Mouse (Mus musculus) embryo, embryonic 9.5 days (tissue): Measurements from ENCODE around the gene Anxa6.

ENCODE experiments used
- DNase-seq: peaks from one replicate; pipeline ENCODE4 v3.0.0-alpha.2; 2017; ENCODE audit errors: extremely low spot score

The Anxa6 gene

GRCm38 (mm10) chr11:54998284-54998683, 35.0 kb downstream of the Anxa6 start:
- peak; percentile 64 for DNase-seq

GRCm38 (mm10) chr11:54996176-54996575, 37.1 kb downstream of the Anxa6 start:
- DNase-seq, result no peak

GRCm38 (mm10) chr11:54989920-54990319, 43.3 kb downstream of the Anxa6 start:
- DNase-seq, result no peak

- DNase-seq, result no peak
Measured at GRCm38 (mm10) chr11:54988754-54989349, 44.4 kb downstream of the Anxa6 start.

- no peak for DNase-seq
Measured at GRCm38 (mm10) chr11:54987974-54988373, 45.3 kb downstream of the Anxa6 start.

- no peak for DNase-seq
Measured at GRCm38 (mm10) chr11:54985086-54985485, 48.2 kb downstream of the Anxa6 start.

GRCm38 (mm10) chr11:54984581-54984980, 48.7 kb downstream of the Anxa6 start:
- no peak for DNase-seq

- DNase-seq, result peak; percentile 78
Measured at GRCm38 (mm10) chr11:54984085-54984484, 49.2 kb downstream of the Anxa6 start.

GRCm38 (mm10) chr11:54982520-54982919, 50.7 kb downstream of the Anxa6 start:
- no peak for DNase-seq

GRCm38 (mm10) chr11:54981630-54982029, 51.6 kb downstream of the Anxa6 start:
- DNase-seq, result no peak

- no peak for DNase-seq
Measured at GRCm38 (mm10) chr11:54977385-54977937, 55.8 kb downstream of the Anxa6 start.

- DNase-seq, result no peak
Measured at GRCm38 (mm10) chr11:54976351-54976750, 56.9 kb downstream of the Anxa6 start.

- no peak for DNase-seq
Measured at GRCm38 (mm10) chr11:54975756-54976155, 57.5 kb downstream of the Anxa6 start.

GRCm38 (mm10) chr11:54975340-54975739, 57.9 kb downstream of the Anxa6 start:
- DNase-seq, result no peak

- no peak for DNase-seq
Measured at GRCm38 (mm10) chr11:54974639-54975038, 58.6 kb downstream of the Anxa6 start.

- DNase-seq, result peak; percentile 37
Measured at GRCm38 (mm10) chr11:54973481-54974212, 59.6 kb downstream of the Anxa6 start.

GRCm38 (mm10) chr11:54972789-54973188, 60.5 kb downstream of the Anxa6 start:
- DNase-seq, result no peak

- DNase-seq, result no peak
Measured at GRCm38 (mm10) chr11:54972049-54972723, 61.1 kb downstream of the Anxa6 start.

- DNase-seq, result no peak
Measured at GRCm38 (mm10) chr11:54971365-54972048, 61.7 kb downstream of the Anxa6 start.

- no peak for DNase-seq
Measured at GRCm38 (mm10) chr11:54965234-54965633, 68.0 kb downstream of the Anxa6 start.

GRCm38 (mm10) chr11:54962810-54963209, 70.4 kb downstream of the Anxa6 start, which contains the start of gene Tnip1:
Gene Tnip1, minus strand, starts transcription at chr11:54962917.
- DNase-seq, result no peak

GRCm38 (mm10) chr11:54961921-54962320, 71.3 kb downstream of the Anxa6 start:
- DNase-seq, result no peak
